Mouse (Mus musculus) intestine, embryonic 15.5 days (tissue): ENCODE data around the gene Zc3h4. TPM values are rescaled to one million over a fixed set of nuclear protein-coding genes. Genes with fewer than 3 reads are reported as not detected.

ENCODE experiments used
- ATAC-seq: fragments of 200-750 bp; cut with Nextera tagmentation; 2 replicates; pipeline ENCODE4 v1.8.0; 2017; ENCODE audit warnings: moderate TSS enrichment, moderate library complexity
- H3K27ac ChIP-seq: fragments of 300-500 bp; sonication (generic); 2 replicates; pipeline ENCODE4 v1.5.1; 2015; ENCODE audit warnings: mild to moderate bottlenecking, inconsistent platforms
- H3K27me3 ChIP-seq: fragments of 300-500 bp; sonication (generic); replicated peaks from 2 replicates; pipeline ENCODE4 v1.6.1; 2015; ENCODE audit warnings: inconsistent platforms
- H3K36me3 ChIP-seq: fragments of 300-500 bp; sonication (generic); 2 replicates; pipeline ENCODE4 v1.6.1; 2015; ENCODE audit warnings: inconsistent platforms
- H3K4me1 ChIP-seq: fragments of 300-500 bp; sonication (generic); replicated peaks from 2 replicates; pipeline ENCODE4 v1.6.1; 2015; ENCODE audit warnings: inconsistent platforms
- H3K4me2 ChIP-seq: fragments of 300-500 bp; sonication (generic); replicated peaks from 2 replicates; pipeline ENCODE4 v1.6.1; 2015; ENCODE audit warnings: mild to moderate bottlenecking, inconsistent platforms
- H3K4me3 ChIP-seq: fragments of 300-500 bp; sonication (generic); replicated peaks from 2 replicates; pipeline ENCODE4 v1.5.1; 2015; ENCODE audit warnings: inconsistent platforms
- H3K9ac ChIP-seq: fragments of 300-500 bp; sonication (generic); 2 replicates; pipeline ENCODE4 v1.6.1; 2015; ENCODE audit warnings: inconsistent platforms
- H3K9me3 ChIP-seq: fragments of 300-500 bp; sonication (generic); 2 replicates; pipeline ENCODE4 v1.6.1; 2016; ENCODE audit warnings: inconsistent platforms
- WGBS: fragments of 180-500 bp; shearing (Covaris S2); methylation state at CpG from one replicate; pipeline ENCODE4 v1.1.7; 2015; 5-methylcytosine and 5-hydroxymethylcytosine counted together
- polyA plus RNA-seq: library from polyadenylated mRNA; unstranded; fragments of >200 nt; fragmentation: Nextera tagmentation; extraction: Ambion mirVana; gene quantifications from 2 replicates; pipeline ENCODE4 v1.2.1, GENCODE M21; 2015

Gene Zc3h4
- polyA plus RNA-seq, 1 experiment from 2014 or later = 13.8 TPM

DNA sequence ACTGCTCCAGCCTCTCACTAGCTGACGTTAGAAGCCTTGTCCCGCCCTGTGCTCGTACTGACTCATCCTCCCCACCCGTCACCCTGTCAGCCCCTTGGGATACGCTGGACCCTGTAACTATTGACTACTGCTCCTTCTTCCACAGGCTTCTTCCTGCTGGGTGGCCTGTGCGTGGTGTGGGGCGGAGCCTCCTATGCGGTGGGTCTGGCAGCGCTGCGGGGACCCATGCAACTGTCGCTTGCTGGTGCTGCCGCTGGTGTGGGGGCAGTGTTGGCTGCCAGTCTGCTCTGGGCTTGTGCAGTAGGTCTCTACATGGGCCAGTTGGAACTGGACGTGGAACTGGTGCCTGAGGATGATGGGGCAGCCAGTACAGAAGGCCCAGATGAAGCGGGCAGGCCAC lies 54.3 kb downstream of the Zc3h4 start:
- 91% methylated on average over 14 of the region's 14 CpGs for WGBS
- no peak for ATAC-seq
- no peak overlapping the region for H3K9ac ChIP-seq

DNA sequence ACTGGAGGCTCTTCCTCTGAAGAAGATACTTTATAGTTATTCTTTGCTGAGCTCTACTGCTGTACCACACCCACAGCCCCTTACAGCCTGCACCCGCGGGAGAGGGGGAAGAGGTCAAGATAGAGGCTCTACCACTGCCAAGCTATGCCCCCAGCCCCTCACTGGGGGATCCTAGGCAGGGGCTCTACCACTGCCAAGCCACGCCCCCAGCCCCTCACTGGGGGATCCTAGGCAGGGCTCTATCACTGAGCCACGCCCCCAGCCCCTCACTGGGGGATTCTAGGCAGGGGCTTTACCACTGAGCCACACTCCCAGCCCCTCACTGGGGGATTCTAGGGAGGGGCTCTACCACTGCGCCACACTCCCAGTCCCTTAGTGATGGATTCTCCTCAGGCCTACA lies 55.6 kb downstream of the Zc3h4 start:
- no peak overlapping the region for H3K4me3 ChIP-seq
- H3K27me3 ChIP-seq = no peaks in the 10 kb centered on the region; the same call in 1 of the 2 replicates
- no peak overlapping the region for H3K9ac ChIP-seq
- H3K4me1 ChIP-seq = peaks cover 10% of the 10 kb centered on the region
- H3K4me2 ChIP-seq = no peak overlapping the region
- ATAC-seq = no peak
- WGBS = 90% methylated on average over 5 of the region's 5 CpGs
- H3K36me3 ChIP-seq = 0 out of 2 replicates have a peak, but pooled peaks cover 4% of the 10 kb centered on the region
- H3K9me3 ChIP-seq = no peaks in the 10 kb centered on the region
- no peak overlapping the region for H3K27ac ChIP-seq

More for the DNA sequence above, 54.3 kb downstream of the Zc3h4 start:
- no peak overlapping the region for H3K4me2 ChIP-seq
- H3K9me3 ChIP-seq = no peaks in the 10 kb centered on the region
- peaks cover 10% of the 10 kb centered on the region for H3K4me1 ChIP-seq
- H3K27ac ChIP-seq = no peak overlapping the region
- 0 out of 2 replicates have a peak, but pooled peaks cover 4% of the 10 kb centered on the region for H3K36me3 ChIP-seq
- H3K27me3 ChIP-seq = no peaks in the 10 kb centered on the region
- H3K4me3 ChIP-seq = no peak overlapping the region

DNA sequence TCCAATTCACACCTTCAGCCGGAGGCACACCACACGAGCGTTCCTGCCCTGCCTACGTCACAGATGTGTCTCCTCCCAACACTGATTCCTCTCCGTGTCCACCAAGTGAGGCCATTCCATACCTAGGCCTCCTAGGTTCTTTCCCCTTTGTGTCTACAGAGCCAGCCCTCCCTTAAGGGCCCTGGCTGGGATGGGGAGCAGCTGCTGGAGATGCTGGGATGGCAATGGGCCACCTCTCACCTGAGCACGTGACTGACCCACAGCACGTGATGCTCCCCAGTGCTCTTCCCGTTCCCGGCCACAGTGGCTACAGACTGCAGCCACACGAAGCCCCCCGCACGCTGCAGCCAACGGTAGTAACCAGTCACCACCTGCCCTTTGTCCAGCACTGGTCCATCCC lies 59.9 kb downstream of the Zc3h4 start:
- no peak overlapping the region for H3K4me2 ChIP-seq
- H3K27ac ChIP-seq = no peak overlapping the region
- no peak for ATAC-seq
- H3K27me3 ChIP-seq = peaks cover 7% of the 10 kb centered on the region; the same call in 1 of the 2 replicates
- no peak overlapping the region for H3K4me3 ChIP-seq
- H3K4me1 ChIP-seq = no peaks in the 10 kb centered on the region
- WGBS = 52% methylated on average over 13 of the region's 13 CpGs
- no peaks in the 10 kb centered on the region for H3K9me3 ChIP-seq
- H3K9ac ChIP-seq = no peak overlapping the region
- H3K36me3 ChIP-seq = no peaks in the 10 kb centered on the region

DNA sequence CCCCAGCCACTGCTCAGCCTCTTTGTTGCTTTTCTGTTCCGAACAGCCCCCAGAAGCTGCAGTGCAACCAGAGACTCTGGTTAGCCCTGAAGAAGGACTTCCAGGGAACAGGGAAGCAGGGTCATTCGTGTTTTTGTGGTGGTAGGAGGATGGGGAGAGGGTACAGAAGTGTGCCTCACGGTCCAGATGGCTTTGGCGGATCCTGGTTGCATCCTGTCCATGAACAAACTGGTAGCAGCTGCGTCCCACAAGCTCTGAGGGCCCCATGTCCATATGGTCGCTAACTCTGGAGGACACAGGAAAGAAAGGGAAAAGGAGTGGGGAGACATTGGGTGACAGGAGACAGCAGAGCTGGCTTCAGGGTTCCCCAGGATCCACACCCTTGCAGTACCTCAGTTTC lies 60.4 kb downstream of the Zc3h4 start:
- H3K36me3 ChIP-seq = no peaks in the 10 kb centered on the region
- H3K4me1 ChIP-seq = no peaks in the 10 kb centered on the region
- ATAC-seq = no peak
- H3K9ac ChIP-seq = no peak overlapping the region
- H3K27me3 ChIP-seq = peaks cover 7% of the 10 kb centered on the region; the same call in 1 of the 2 replicates
- 64% methylated on average over 6 of the region's 6 CpGs for WGBS
- H3K27ac ChIP-seq = no peak overlapping the region
- no peak overlapping the region for H3K4me2 ChIP-seq
- H3K4me3 ChIP-seq = no peak overlapping the region
- no peaks in the 10 kb centered on the region for H3K9me3 ChIP-seq

DNA sequence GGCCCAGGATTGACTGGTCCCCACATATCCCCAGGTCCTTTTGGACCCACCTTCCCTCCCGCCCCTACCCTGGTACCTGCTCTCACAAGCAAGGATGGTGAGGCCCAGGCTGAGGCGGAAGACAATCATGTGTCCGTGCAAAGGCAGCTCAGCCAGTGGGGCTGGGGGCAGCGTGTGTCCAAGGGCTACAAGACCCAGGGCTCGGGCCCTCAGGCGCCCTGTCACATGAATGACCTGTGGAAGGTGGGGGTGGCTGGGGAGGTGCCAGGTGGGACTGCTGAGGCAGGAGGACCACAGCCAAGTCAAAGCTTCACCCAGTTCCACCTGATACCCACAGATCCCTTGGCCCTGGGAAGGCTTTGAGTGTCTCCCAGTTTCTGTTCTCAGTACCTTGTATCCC lies 61.0 kb downstream of the Zc3h4 start:
- 80% methylated on average over 6 of the region's 6 CpGs for WGBS
- Histone ChIP-seq H3K27me3 (peaks cover 7% of the 10 kb centered on the region; the same call in 1 of the 2 replicates), H3K9ac (no peak overlapping the region)

DNA sequence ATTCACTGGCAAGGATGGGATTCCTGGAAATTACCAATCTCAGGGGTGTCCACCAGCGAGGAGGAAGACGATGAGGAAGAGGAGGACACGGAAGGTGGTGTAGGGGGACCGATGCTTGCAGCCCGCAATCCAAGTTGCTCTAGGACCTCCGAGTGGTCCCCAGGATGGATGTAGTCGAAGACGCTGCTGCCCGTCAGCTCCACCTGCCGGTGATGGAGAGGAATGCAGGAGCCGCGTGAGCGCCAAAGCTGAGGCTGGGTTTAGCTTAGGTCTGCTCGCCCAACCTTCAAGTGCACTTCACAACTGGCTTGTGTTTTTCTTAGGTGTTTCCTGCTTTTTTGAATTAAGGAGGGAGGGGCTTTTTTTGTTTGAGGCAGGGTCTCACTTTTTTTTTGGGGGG lies 62.5 kb downstream of the Zc3h4 start:
- Histone ChIP-seq H3K4me2 (no peak overlapping the region), H3K4me3 (no peak overlapping the region), H3K9me3 (no peaks in the 10 kb centered on the region), H3K9ac (no peak overlapping the region), H3K27me3 (peaks cover 7% of the 10 kb centered on the region; the same call in 1 of the 2 replicates), H3K27ac (no peak overlapping the region), H3K4me1 (no peaks in the 10 kb centered on the region), H3K36me3 (no peaks in the 10 kb centered on the region)
- WGBS = 3% methylated on average over 14 of the region's 14 CpGs
- ATAC-seq = peak; percentile 59

More for the DNA sequence above, 61.0 kb downstream of the Zc3h4 start:
- Histone ChIP-seq H3K4me1 (no peaks in the 10 kb centered on the region), H3K9me3 (no peaks in the 10 kb centered on the region), H3K4me3 (no peak overlapping the region), H3K27ac (no peak overlapping the region), H3K36me3 (no peaks in the 10 kb centered on the region), H3K4me2 (no peak overlapping the region)
- ATAC-seq = no peak

DNA sequence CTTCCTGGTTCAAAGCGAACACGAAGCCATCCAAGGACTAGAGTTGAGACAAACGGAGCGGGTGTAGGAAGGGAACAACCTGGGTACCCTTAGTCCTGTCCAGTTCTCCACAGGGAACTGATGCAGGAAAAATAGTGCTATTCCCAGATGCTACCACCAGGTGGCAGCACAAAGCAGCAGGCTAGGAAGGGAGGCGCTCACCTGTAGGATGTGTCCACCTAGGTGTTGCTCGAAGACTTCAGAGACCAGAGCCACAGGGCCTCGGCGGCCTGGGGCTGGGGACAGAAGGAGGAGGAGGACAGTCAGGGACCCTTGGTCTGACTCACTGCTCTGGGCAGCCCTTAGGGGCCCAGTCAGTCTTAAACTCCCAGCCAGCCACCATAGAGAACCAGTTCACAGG lies 64.5 kb downstream of the Zc3h4 start:
- 9% methylated on average over 8 of the region's 8 CpGs for WGBS
- ATAC-seq = peak; percentile 63
- H3K9ac ChIP-seq = no peak overlapping the region

DNA sequence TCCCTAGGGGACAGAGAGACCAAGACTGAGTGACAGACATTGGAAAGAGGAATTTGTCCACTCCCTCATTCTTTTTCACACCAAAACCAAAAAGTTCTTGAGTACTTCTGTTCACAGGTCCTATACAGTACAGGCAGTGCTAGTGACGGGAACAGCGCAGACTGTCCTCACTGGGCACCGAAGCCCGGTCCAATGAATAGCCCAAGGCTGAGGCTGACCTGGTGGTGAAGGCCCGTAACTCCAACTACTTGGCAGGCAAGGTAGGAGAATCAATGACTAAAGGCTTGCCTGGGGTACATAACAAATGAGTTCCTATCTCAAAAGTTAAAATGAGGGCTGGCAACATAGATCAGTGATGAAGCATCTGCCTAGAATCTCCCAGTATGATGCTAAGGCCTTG lies 64.9 kb downstream of the Zc3h4 start:
- Histone ChIP-seq H3K36me3 (no peaks in the 10 kb centered on the region), H3K9me3 (no peaks in the 10 kb centered on the region), H3K4me1 (no peaks in the 10 kb centered on the region), H3K9ac (no peak overlapping the region), H3K4me2 (no peak overlapping the region), H3K27me3 (peaks cover 7% of the 10 kb centered on the region; the same call in 1 of the 2 replicates), H3K4me3 (no peak overlapping the region), H3K27ac (no peak overlapping the region)
- 95% methylated on average over 5 of the region's 5 CpGs for WGBS
- ATAC-seq = no peak

More for the DNA sequence above, 64.5 kb downstream of the Zc3h4 start:
- Histone ChIP-seq H3K27ac (no peak overlapping the region), H3K4me2 (no peak overlapping the region), H3K4me3 (no peak overlapping the region), H3K27me3 (peaks cover 7% of the 10 kb centered on the region; the same call in 1 of the 2 replicates), H3K4me1 (no peaks in the 10 kb centered on the region), H3K36me3 (no peaks in the 10 kb centered on the region), H3K9me3 (no peaks in the 10 kb centered on the region)

DNA sequence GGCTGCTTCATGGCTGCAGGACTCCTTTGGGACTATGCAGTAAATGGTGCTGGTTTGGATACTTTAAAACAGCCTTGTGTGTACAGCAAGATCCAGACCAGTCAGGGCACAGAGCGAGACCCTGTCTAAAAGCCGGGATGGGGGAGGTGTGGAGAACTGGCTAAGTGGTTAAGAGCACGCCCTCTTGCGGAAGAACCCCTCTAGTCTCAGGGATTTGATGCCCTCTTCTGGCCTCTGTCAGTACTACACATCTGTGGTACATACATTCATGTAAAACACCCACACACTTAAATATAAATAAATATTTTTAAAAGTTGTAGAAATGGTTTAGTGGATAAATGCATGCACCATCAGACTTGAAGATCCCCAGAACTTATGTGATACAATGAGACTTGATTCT lies 65.9 kb downstream of the Zc3h4 start:
- no peaks in the 10 kb centered on the region for H3K4me1 ChIP-seq
- WGBS = 63% methylated on average over 4 of the region's 4 CpGs
- H3K27ac ChIP-seq = no peak overlapping the region
- peaks cover 14% of the 10 kb centered on the region for H3K27me3 ChIP-seq
- no peaks in the 10 kb centered on the region for H3K9me3 ChIP-seq
- no peak overlapping the region for H3K4me2 ChIP-seq
- no peak overlapping the region for H3K4me3 ChIP-seq
- ATAC-seq = no peak
- H3K36me3 ChIP-seq = no peaks in the 10 kb centered on the region
- H3K9ac ChIP-seq = no peak overlapping the region

DNA sequence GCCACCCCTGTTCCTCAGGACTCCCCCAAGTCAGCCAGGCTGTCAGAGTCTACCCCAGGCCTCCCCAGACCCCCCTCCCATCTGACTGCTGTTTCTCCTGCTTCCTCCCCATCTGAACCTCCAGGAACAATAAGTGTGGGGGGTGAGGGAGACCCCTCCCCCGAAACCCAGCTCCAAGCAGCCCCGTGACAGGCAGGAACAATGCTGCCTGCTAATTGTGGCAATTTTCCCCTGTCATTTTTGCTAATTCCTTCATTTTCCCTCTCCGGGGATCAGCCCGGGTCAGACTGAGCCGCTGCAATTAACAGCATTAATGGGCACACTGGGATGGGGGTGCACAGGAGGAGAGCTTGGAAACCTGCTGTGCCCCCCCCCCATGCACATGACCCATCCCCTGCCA lies 67.4 kb downstream of the Zc3h4 start:
- 37% methylated on average over 5 of the region's 5 CpGs for WGBS
- H3K4me2 ChIP-seq = no peak overlapping the region
- H3K9me3 ChIP-seq = no peaks in the 10 kb centered on the region
- H3K27ac ChIP-seq = no peak overlapping the region
- no peak overlapping the region for H3K9ac ChIP-seq
- ATAC-seq = no peak
- H3K4me1 ChIP-seq = no peaks in the 10 kb centered on the region
- no peak overlapping the region for H3K4me3 ChIP-seq
- peaks cover 21% of the 10 kb centered on the region for H3K27me3 ChIP-seq
- no peaks in the 10 kb centered on the region for H3K36me3 ChIP-seq

DNA sequence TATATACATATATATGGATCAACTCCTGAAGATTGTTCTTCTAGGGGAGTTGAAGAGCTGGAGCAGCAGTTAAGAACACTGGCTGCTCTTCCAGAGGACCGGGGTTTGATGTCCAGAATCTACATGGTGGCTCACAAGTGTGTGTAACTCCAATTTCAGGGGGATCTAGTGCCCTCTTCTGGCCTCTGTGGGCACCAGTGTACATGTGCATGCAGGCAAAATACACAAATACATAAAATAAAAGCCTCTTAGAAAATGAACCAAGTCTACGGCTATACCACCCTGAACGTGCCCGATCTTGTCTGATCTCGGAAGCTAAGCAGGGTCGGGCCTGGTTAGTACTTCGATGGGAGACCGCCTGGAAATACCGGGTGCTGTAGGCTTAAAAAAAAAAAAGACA lies 70.8 kb downstream of the Zc3h4 start:
- Histone ChIP-seq H3K9me3 (no peaks in the 10 kb centered on the region; the same call in 1 of the 2 replicates), H3K4me1 (peaks cover 17% of the 10 kb centered on the region), H3K27ac (no peak overlapping the region), H3K36me3 (no peaks in the 10 kb centered on the region), H3K4me2 (no peak overlapping the region), H3K9ac (no peak overlapping the region), H3K4me3 (no peak overlapping the region), H3K27me3 (peaks cover 50% of the 10 kb centered on the region)
- ATAC-seq = no peak
- 47% methylated on average over 9 of the region's 9 CpGs for WGBS

DNA sequence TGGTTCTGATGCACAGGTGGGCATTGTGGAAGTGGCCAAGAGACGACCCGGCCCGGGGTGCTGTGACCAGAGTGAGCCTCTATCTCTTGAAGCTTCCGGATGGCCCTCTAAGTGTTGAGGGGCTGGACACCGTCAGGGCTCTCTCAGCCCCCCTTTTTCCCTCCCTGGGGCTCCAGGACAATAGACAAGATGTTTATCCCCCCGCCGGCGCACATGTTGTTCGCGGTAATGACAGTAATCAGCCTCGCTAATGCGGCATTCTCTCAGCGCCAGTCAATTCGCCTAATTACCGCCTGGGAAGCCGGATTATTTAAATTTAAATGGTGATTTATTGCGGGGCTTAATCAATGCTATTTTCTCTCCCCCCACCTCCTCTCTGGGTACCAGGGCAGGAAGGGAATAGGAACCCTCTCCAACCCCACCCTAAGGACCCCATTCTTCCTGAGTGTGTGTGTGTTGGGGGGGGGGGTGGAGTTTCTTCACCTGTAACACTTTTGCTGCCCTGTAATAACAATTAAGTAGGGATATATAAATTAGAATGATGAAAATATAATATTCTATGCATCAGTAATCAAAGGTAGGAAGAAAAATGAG lies 71.5 kb downstream of the Zc3h4 start:
- peaks cover 57% of the 10 kb centered on the region for H3K27me3 ChIP-seq
- WGBS = 12% methylated on average over 17 of the region's 17 CpGs
- ATAC-seq = no peak

DNA sequence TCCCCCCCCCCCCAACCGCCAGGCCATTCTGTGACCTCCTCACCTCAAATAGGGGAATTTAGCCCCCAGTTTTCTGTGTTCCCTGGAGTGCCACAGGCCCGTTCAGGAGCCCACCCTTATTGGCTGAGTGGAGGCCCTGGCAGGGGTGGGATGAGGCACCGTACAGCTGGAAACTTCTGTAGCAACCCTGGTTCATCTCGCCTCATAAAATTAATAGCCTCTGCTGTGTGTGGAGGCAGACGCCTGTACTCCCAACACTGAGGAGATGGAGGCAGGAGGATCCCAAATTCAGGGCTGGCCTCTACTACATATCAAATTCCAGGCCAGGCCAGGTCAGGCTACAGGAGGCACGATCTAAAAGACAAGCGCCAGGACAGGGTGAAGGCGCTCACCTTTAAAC lies 73.1 kb downstream of the Zc3h4 start:
- ATAC-seq = no peak
- no peaks in the 10 kb centered on the region; the same call in 1 of the 2 replicates for H3K9me3 ChIP-seq
- 45% methylated on average over 8 of the region's 8 CpGs for WGBS
- H3K4me3 ChIP-seq = no peak overlapping the region
- H3K27me3 ChIP-seq = peaks cover 63% of the 10 kb centered on the region
- no peak overlapping the region for H3K27ac ChIP-seq
- H3K4me2 ChIP-seq = no peak overlapping the region
- no peak overlapping the region for H3K9ac ChIP-seq
- peaks cover 20% of the 10 kb centered on the region for H3K4me1 ChIP-seq
- no peaks in the 10 kb centered on the region for H3K36me3 ChIP-seq

More for the DNA sequence above, 71.5 kb downstream of the Zc3h4 start:
- H3K4me1 ChIP-seq = peaks cover 20% of the 10 kb centered on the region
- H3K4me2 ChIP-seq = no peak overlapping the region
- no peak overlapping the region for H3K27ac ChIP-seq
- H3K9me3 ChIP-seq = no peaks in the 10 kb centered on the region; the same call in 1 of the 2 replicates
- H3K36me3 ChIP-seq = no peaks in the 10 kb centered on the region
- H3K4me3 ChIP-seq = no peak overlapping the region
- no peak overlapping the region for H3K9ac ChIP-seq
